Mouse (Mus musculus) adrenal gland (tissue): ENCODE results near the gene Idh2.

Source experiments
- intact Hi-C: fragments of 180-260 bp; cut with DNase I; formaldehyde crosslinking; loops from one replicate; pipeline ENCODE4 v1.15.1; 2025

Gene Idh2

GRCm38 (mm10) chr7:80129278-80129677 is 14.1 kb upstream of the Idh2 start:
- intact Hi-C loops, result no loop called here

GRCm38 (mm10) chr7:80123672-80124071 is 8.5 kb upstream of the Idh2 start:
- intact Hi-C loops, result no loop called here

GRCm38 (mm10) chr7:80123115-80123514 is 7.9 kb upstream of the Idh2 start:
- intact Hi-C loops, result no loop called here

- intact Hi-C loops, result no loop called here
These were observed 5.9 kb upstream of the Idh2 start for GRCm38 (mm10) chr7:80121083-80121482.

- intact Hi-C loops, result no loop called here
These were observed 4.0 kb upstream of the Idh2 start for GRCm38 (mm10) chr7:80119198-80119597.

- intact Hi-C loops, result no loop called here
These were observed 966 bp upstream of the Idh2 start for GRCm38 (mm10) chr7:80116158-80116557.

GRCm38 (mm10) chr7:80114451-80115223 is 555 bp downstream of the Idh2 start:
- intact Hi-C loops, result no loop called here

GRCm38 (mm10) chr7:80113989-80114388 is 1.2 kb downstream of the Idh2 start:
- intact Hi-C loops, result no loop called here

GRCm38 (mm10) chr7:80111066-80112045 is 3.8 kb downstream of the Idh2 start:
- intact Hi-C loops, result no loop called here

GRCm38 (mm10) chr7:80106441-80106840 is 8.8 kb downstream of the Idh2 start:
- intact Hi-C loops, result no loop called here

- intact Hi-C loops, result no loop called here
These were observed 9.4 kb downstream of the Idh2 start for GRCm38 (mm10) chr7:80105637-80106390.

- intact Hi-C loops, result no loop called here
These were observed 11.9 kb downstream of the Idh2 start for GRCm38 (mm10) chr7:80103335-80103734.

GRCm38 (mm10) chr7:80098389-80098976 is 16.7 kb downstream of the Idh2 start:
- intact Hi-C loops, result no loop called here

- intact Hi-C loops, result no loop called here
These were observed 19.4 kb downstream of the Idh2 start for GRCm38 (mm10) chr7:80095598-80096309.

GRCm38 (mm10) chr7:80094481-80094880 is 20.7 kb downstream of the Idh2 start:
- intact Hi-C loops, result no loop called here

- intact Hi-C loops, result no loop called here
These were observed 22.7 kb downstream of the Idh2 start for GRCm38 (mm10) chr7:80092351-80093046.

- intact Hi-C loops, result no loop called here
These were observed 23.4 kb downstream of the Idh2 start for GRCm38 (mm10) chr7:80091866-80092210.

- intact Hi-C loops, result no loop called here
These were observed 24.0 kb downstream of the Idh2 start for GRCm38 (mm10) chr7:80091004-80091865.
